Mouse (Mus musculus): ENCODE data around the gene Spsb2.

Spsb2 gene

GRCm38 (mm10) chr6:124808358-124809012 lies at the start of gene Spsb2:
Spsb2 (plus strand) TSS chr6:124808661.
- DNase-seq (ENCODE audit: inconsistent age in 2 of 2, low spot score in 1 of 2): peak; percentile 89 to 95

GRCm38 (mm10) chr6:124758849-124759232 lies 49.6 kb upstream of the Spsb2 start:
- no peak for DNase-seq (ENCODE audit: inconsistent age in 2 of 2, low spot score in 1 of 2)

- DNase-seq (ENCODE audit: inconsistent age in 2 of 2, low spot score in 1 of 2): peak; percentile 88 to 95
These were observed 49.2 kb upstream of the Spsb2 start for GRCm38 (mm10) chr6:124759259-124759658.

GRCm38 (mm10) chr6:124765951-124766350 lies 42.5 kb upstream of the Spsb2 start:
- DNase-seq (ENCODE audit: inconsistent age in 2 of 2, low spot score in 1 of 2): no peak

GRCm38 (mm10) chr6:124767536-124767919 lies 40.9 kb upstream of the Spsb2 start:
- DNase-seq (ENCODE audit: inconsistent age in 2 of 2, low spot score in 1 of 2): no peak

- peak in 1 of 2 experiments; percentile 44 for DNase-seq (ENCODE audit: inconsistent age in 2 of 2, low spot score in 1 of 2)
These were observed 40.3 kb upstream of the Spsb2 start for GRCm38 (mm10) chr6:124767920-124768703.

GRCm38 (mm10) chr6:124768704-124769044 lies 39.8 kb upstream of the Spsb2 start:
- peak in 1 of 2 experiments; percentile 44 for DNase-seq (ENCODE audit: inconsistent age in 2 of 2, low spot score in 1 of 2)

- peak; percentile 73 to 75 for DNase-seq (ENCODE audit: inconsistent age in 2 of 2, low spot score in 1 of 2)
These were observed 39.2 kb upstream of the Spsb2 start, which contains the start of gene Eno2 for GRCm38 (mm10) chr6:124769101-124769765. Eno2 (minus strand) TSS chr6:124769673.

- DNase-seq (ENCODE audit: inconsistent age in 2 of 2, low spot score in 1 of 2): no peak
These were observed 38.4 kb upstream of the Spsb2 start for GRCm38 (mm10) chr6:124770013-124770412.

- no peak for DNase-seq (ENCODE audit: inconsistent age in 2 of 2, low spot score in 1 of 2)
These were observed 38.0 kb upstream of the Spsb2 start for GRCm38 (mm10) chr6:124770511-124770910.

GRCm38 (mm10) chr6:124779222-124779983 lies 29.1 kb upstream of the Spsb2 start, which contains the start of gene Lrrc23:
Lrrc23 (minus strand) TSS chr6:124779727.
- DNase-seq (ENCODE audit: inconsistent age in 2 of 2, low spot score in 1 of 2): peak; percentile 54 to 86

- no peak for DNase-seq (ENCODE audit: inconsistent age in 2 of 2, low spot score in 1 of 2)
These were observed 28.5 kb upstream of the Spsb2 start for GRCm38 (mm10) chr6:124779984-124780416.

GRCm38 (mm10) chr6:124780917-124781316 lies 27.5 kb upstream of the Spsb2 start:
- DNase-seq (ENCODE audit: inconsistent age in 2 of 2, low spot score in 1 of 2): no peak

GRCm38 (mm10) chr6:124782436-124782835 lies 26.0 kb upstream of the Spsb2 start:
- DNase-seq (ENCODE audit: inconsistent age in 2 of 2, low spot score in 1 of 2): peak in 1 of 2 experiments; percentile 52

- DNase-seq (ENCODE audit: inconsistent age in 2 of 2, low spot score in 1 of 2): no peak
These were observed 21.6 kb upstream of the Spsb2 start for GRCm38 (mm10) chr6:124786756-124787420.

- DNase-seq (ENCODE audit: inconsistent age in 2 of 2, low spot score in 1 of 2): no peak
These were observed 20.7 kb upstream of the Spsb2 start for GRCm38 (mm10) chr6:124787722-124788121.

- DNase-seq (ENCODE audit: inconsistent age in 2 of 2, low spot score in 1 of 2): no peak
These were observed 18.9 kb upstream of the Spsb2 start for GRCm38 (mm10) chr6:124789519-124789918.

- DNase-seq (ENCODE audit: inconsistent age in 2 of 2, low spot score in 1 of 2): no peak
These were observed 18.3 kb upstream of the Spsb2 start for GRCm38 (mm10) chr6:124790121-124790520.

- no peak for DNase-seq (ENCODE audit: inconsistent age in 2 of 2, low spot score in 1 of 2)
These were observed 16.6 kb upstream of the Spsb2 start for GRCm38 (mm10) chr6:124791911-124792310.

GRCm38 (mm10) chr6:124795781-124796180 lies 12.7 kb upstream of the Spsb2 start:
- no peak for DNase-seq (ENCODE audit: inconsistent age in 2 of 2, low spot score in 1 of 2)
